Mouse (Mus musculus): Measurements from ENCODE around the gene R3hdm4.

The R3hdm4 gene

GRCm38 (mm10) chr10:79866601-79867000, 54.4 kb downstream of the R3hdm4 start:
- DNase-seq (ENCODE audit: low read depth) = no peak

- DNase-seq (ENCODE audit: low read depth) = no peak
Measured at GRCm38 (mm10) chr10:79865801-79866295, 55.2 kb downstream of the R3hdm4 start.

GRCm38 (mm10) chr10:79865189-79865601, 55.8 kb downstream of the R3hdm4 start:
- DNase-seq (ENCODE audit: low read depth) = no peak

GRCm38 (mm10) chr10:79864351-79865188, 56.4 kb downstream of the R3hdm4 start:
- DNase-seq (ENCODE audit: low read depth) = no peak

- no peak for DNase-seq (ENCODE audit: low read depth)
Measured at GRCm38 (mm10) chr10:79862925-79863324, 58.1 kb downstream of the R3hdm4 start.

- DNase-seq (ENCODE audit: low read depth) = no peak
Measured at GRCm38 (mm10) chr10:79862049-79862788, 58.8 kb downstream of the R3hdm4 start.

- no peak for DNase-seq (ENCODE audit: low read depth)
Measured at GRCm38 (mm10) chr10:79861230-79862048, 59.6 kb downstream of the R3hdm4 start.

GRCm38 (mm10) chr10:79860079-79860911, 60.7 kb downstream of the R3hdm4 start:
- no peak for DNase-seq (ENCODE audit: low read depth)
